Mouse (Mus musculus) lung, adult 2 months (tissue): ENCODE data around the gene Herc1.

Experiments used
- CTCF ChIP-seq: fragments of 200-500 bp; IDR thresholded peaks from 2 replicates; pipeline ENCODE4 v1.5.1; 2011; ENCODE audit warnings: mild to moderate bottlenecking, low read length, control low read depth; ENCODE audit not compliant: insufficient read depth
- POLR2A ChIP-seq: fragments of 200-500 bp; IDR thresholded peaks from 2 replicates; pipeline ENCODE4 v1.6.1; 2011; ENCODE audit warnings: low read depth, mild to moderate bottlenecking, control low read depth, low read length, borderline replicate concordance; ENCODE audit errors: extremely low read depth

DNA sequence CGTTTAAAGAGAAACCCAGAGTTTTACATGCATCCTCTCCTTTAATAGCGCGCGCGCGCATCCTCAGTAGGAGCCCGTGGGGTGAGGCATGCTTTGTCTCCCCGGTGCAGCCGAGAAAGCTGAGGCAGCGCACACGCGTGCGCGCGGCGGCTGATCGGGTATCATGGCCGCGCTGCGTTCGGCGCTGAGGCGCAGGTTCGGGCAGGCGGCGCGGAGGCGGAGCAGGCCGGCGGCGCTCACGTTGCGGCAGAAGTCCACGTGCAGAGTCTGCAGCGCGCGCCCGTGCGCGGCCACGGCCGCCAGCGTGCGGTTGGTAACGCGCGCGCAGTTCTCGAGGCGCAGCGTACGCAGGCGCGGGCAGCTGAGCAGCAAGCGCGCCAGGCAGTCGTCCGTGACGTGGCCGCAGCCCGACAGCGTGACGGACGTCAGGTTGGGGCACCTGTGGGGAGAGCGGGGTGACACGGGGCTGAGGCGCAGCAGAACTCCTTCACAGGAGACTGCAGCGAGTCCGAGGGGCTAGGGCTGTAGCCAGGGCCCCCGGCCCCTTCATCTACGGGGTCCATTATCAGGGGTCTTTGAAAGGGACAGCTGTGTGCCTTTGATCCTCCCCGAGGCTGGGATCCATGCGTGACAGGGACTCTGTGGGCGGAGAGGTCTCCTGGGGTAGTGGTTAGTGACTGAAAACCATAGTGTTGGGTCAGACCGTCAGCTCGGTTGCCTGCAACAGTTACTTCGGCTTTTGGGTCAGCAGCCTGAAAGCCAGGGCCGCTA is 161.5 kb downstream of the Herc1 start:
- TF ChIP-seq CTCF (no peak), POLR2A (peak; percentile 79; the same call in 1 of the 2 replicates)
